Mouse (Mus musculus) CH12.LX (cell line): ENCODE results near the gene Clmp. TPM values are rescaled to one million over a fixed set of nuclear protein-coding genes. Genes with fewer than 3 reads are reported as not detected.

Experiments used
- DNase-seq: peaks from one replicate; pipeline ENCODE4 v3.0.0-alpha.2; 2013; ENCODE audit errors: extremely low read depth
- H3K27ac ChIP-seq: 2 replicates; pipeline ENCODE4 v1.5.1; 2012; ENCODE audit warnings: low read depth, mild to moderate bottlenecking, control low read depth, moderate library complexity; ENCODE audit not compliant: insufficient read depth
- H3K27me3 ChIP-seq: replicated peaks from 2 replicates; pipeline ENCODE3; 2012; ENCODE audit warnings: inconsistent platforms
- H3K36me3 ChIP-seq, 2 experiments: replicated peaks in 1 of 2; 2 replicates each; pipeline versions ENCODE3 to v1.6.1; 2012; ENCODE audit warnings: inconsistent platforms in 1 of 2, low read length in 1 of 2, mild to moderate bottlenecking in 1 of 2, mixed read lengths in 1 of 2, moderate library complexity in 1 of 2; ENCODE audit not compliant: control insufficient read depth in 1 of 2, insufficient read depth in 1 of 2
- H3K4me1 ChIP-seq, 2 experiments: 2 replicates each; pipeline ENCODE4 v1.6.1; 2012; ENCODE audit warnings: inconsistent platforms in 1 of 2, moderate library complexity in 1 of 2; ENCODE audit not compliant: insufficient read depth in 2 of 2, control insufficient read depth in 1 of 2
- H3K4me2 ChIP-seq: 2 replicates; pipeline ENCODE4 v1.6.1; 2012; ENCODE audit warnings: low read depth, mild to moderate bottlenecking, control low read depth; ENCODE audit not compliant: poor library complexity, insufficient read depth, severe bottlenecking
- H3K4me3 ChIP-seq, 3 experiments: fragments of 150-350 bp in 1 of 3; sonication (generic) in 1 of 3; replicated peaks in 1 of 3; 2 replicates each; pipeline versions ENCODE3 to v1.5.1; 2011 to 2012; ENCODE audit warnings: low read depth in 2 of 3, low read length in 2 of 3, mild to moderate bottlenecking in 2 of 3, moderate library complexity in 2 of 3, control low read depth in 1 of 3, improper control_type of control experiment in 1 of 3, inconsistent platforms in 1 of 3, mixed read lengths in 1 of 3; ENCODE audit not compliant: poor library complexity in 1 of 3
- H3K79me2 ChIP-seq: replicated peaks from 2 replicates; pipeline ENCODE4 v1.6.1; 2012; ENCODE audit warnings: mild to moderate bottlenecking, moderate library complexity; ENCODE audit not compliant: control insufficient read depth, poor library complexity, insufficient read depth, severe bottlenecking; ENCODE audit errors: extremely low read depth
- H3K9ac ChIP-seq: 2 replicates; pipeline ENCODE4 v1.6.1; 2012; ENCODE audit warnings: low read depth, mild to moderate bottlenecking, control low read depth, moderate library complexity; ENCODE audit not compliant: insufficient read depth
- H3K9me3 ChIP-seq: replicated peaks from 2 replicates; pipeline ENCODE3; 2012; ENCODE audit warnings: low read length, inconsistent platforms, mixed read lengths
- CHD1 ChIP-seq: IDR thresholded peaks from 2 replicates; pipeline ENCODE4 v1.6.1; 2012; ENCODE audit warnings: low read depth, low read length, improper control_type of control experiment, inconsistent platforms
- CTCF ChIP-seq, 2 experiments: IDR thresholded peaks in 1 of 2; conservative IDR thresholded peaks in 1 of 2; 2 replicates each; pipeline ENCODE4 v1.5.1; 2011 to 2012; ENCODE audit warnings: low read depth in 2 of 2, low read length in 2 of 2, improper control_type of control experiment in 1 of 2, inconsistent platforms in 1 of 2, mild to moderate bottlenecking in 1 of 2, moderate library complexity in 1 of 2
- E2F4 ChIP-seq: IDR thresholded peaks from 2 replicates; pipeline ENCODE4 v1.6.1; 2011; ENCODE audit warnings: low read depth, low read length, improper control_type of control experiment; ENCODE audit not compliant: insufficient replicate concordance
- GABPA ChIP-seq: IDR thresholded peaks from 2 replicates; pipeline ENCODE4 v1.6.1; 2012; ENCODE audit warnings: low read depth, low read length, improper control_type of control experiment, inconsistent platforms; ENCODE audit not compliant: insufficient replicate concordance
- HCFC1 ChIP-seq: IDR thresholded peaks from 2 replicates; pipeline ENCODE4 v1.6.1; 2012; ENCODE audit warnings: low read depth, mild to moderate bottlenecking, inconsistent platforms, low read length, improper control_type of control experiment
- IRF4 ChIP-seq: IDR thresholded peaks from 2 replicates; pipeline ENCODE4 v1.6.1; 2014; ENCODE audit warnings: low read depth, mild to moderate bottlenecking, inconsistent platforms, low read length, improper control_type of control experiment
- KAT2A ChIP-seq: IDR thresholded peaks from 2 replicates; pipeline ENCODE4 v1.6.1; 2012; ENCODE audit warnings: low read length, improper control_type of control experiment, inconsistent platforms; ENCODE audit not compliant: insufficient replicate concordance
- MAX ChIP-seq: IDR thresholded peaks from 2 replicates; pipeline ENCODE4 v1.6.1; 2011; ENCODE audit warnings: low read length, improper control_type of control experiment
- MEF2A ChIP-seq: IDR thresholded peaks from 2 replicates; pipeline ENCODE4 v1.6.1; 2014; ENCODE audit warnings: low read depth, mild to moderate bottlenecking, inconsistent platforms, low read length, improper control_type of control experiment, borderline replicate concordance
- MXI1 ChIP-seq: IDR thresholded peaks from 2 replicates; pipeline ENCODE4 v1.6.1; 2011; ENCODE audit warnings: mild to moderate bottlenecking, low read depth, low read length, improper control_type of control experiment
- MYC ChIP-seq: IDR thresholded peaks from 2 replicates; pipeline ENCODE4 v1.6.1; 2011; ENCODE audit warnings: low read depth, mild to moderate bottlenecking, improper control_type of control experiment, low read length
- PAX5 ChIP-seq: IDR thresholded peaks from 2 replicates; pipeline ENCODE4 v1.6.1; 2012; ENCODE audit warnings: low read length, inconsistent platforms, mixed read lengths
- POLR2AphosphoS2 ChIP-seq: IDR thresholded peaks from 2 replicates; pipeline ENCODE4 v1.6.1; 2011; ENCODE audit warnings: low read depth, low read length, improper control_type of control experiment
- UBTF ChIP-seq: IDR thresholded peaks from 2 replicates; pipeline ENCODE4 v1.6.1; 2012; ENCODE audit warnings: low read depth, mild to moderate bottlenecking, inconsistent platforms, low read length, improper control_type of control experiment, moderate library complexity
- ZKSCAN1 ChIP-seq: IDR thresholded peaks from 2 replicates; pipeline ENCODE4 v1.6.1; 2012; ENCODE audit warnings: low read depth, inconsistent platforms, low read length, improper control_type of control experiment, borderline replicate concordance
- dilution Hi-C: fragments of 300-500 bp; cut with MboI; formaldehyde crosslinking; loops from 2 replicates; pipeline ENCODE4 v1.14.3; 2020; ENCODE audit warnings: low sequenced_read_pairs; ENCODE audit not compliant: extremely low pct_unique_long_range_greater_than_20kb, extremely low pct_ligation_motif_present
- in situ Hi-C: fragments of 300-500 bp; cut with MboI; formaldehyde crosslinking; loops from 3 replicates; pipeline ENCODE4 v1.14.3; 2019; ENCODE audit warnings: low sequenced_read_pairs, low pct_ligation_motif_present, low pct_unique_long_range_greater_than_20kb, mixed read lengths
- polyA plus RNA-seq: library from polyadenylated mRNA; unstranded; fragments of >175 nt; gene quantifications from 2 replicates; pipeline ENCODE4 v1.2.1, GENCODE M21; 2012; ENCODE audit warnings: low read depth; ENCODE audit not compliant: insufficient read length
- total RNA-seq, 2 experiments: library from RNA; depleted of rRNA; stranded (reverse); fragments of 300-350 nt in 1 of 2; fragments of >200 nt in 1 of 2; gene quantifications; 2 replicates each; pipeline ENCODE4 v1.2.3; 2012 to 2014

The Clmp gene
- total and polyA plus RNA-seq, 3 experiments, result not detected

DNA sequence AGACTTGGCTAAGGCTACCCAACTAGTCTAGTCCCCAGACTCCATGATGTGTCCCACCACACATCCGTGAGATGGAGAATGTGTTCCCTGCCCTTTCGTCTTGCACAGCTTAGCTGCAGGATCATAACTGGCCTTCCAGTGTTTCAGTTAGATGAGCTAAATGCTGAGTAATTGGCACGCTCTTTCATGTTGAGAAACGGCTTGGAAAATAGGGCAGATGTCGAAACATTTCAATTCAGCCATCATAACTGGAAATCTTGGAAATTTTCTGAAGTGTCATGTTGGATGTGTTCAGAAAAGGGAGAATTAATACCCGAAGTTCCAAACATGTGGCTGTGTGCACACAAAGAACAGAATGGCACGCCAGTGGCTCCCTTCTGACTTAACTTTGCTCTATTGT lies 4.7 kb downstream of the Clmp start:
- no peaks in the 10 kb centered on the region for H3K36me3 ChIP-seq
- dilution Hi-C loops, result no loop called here
- H3K4me1 ChIP-seq, result peaks cover 0 to 19% of the 10 kb centered on the region in 2 experiments; a peak in 2 of 4 replicates
- H3K4me3 ChIP-seq, result no peak overlapping the region
- H3K9me3 ChIP-seq, result no peaks in the 10 kb centered on the region
- DNase-seq, result no peak
- no peak overlapping the region for H3K4me2 ChIP-seq
- H3K27me3 ChIP-seq, result peaks cover 6% of the 10 kb centered on the region
- H3K27ac ChIP-seq, result no peak overlapping the region
- no peaks in the 10 kb centered on the region for H3K79me2 ChIP-seq
- no peak overlapping the region for H3K9ac ChIP-seq
- in situ Hi-C loops, result no loop called here
- TF ChIP-seq CHD1, result no peak
- no peak for TF ChIP-seq IRF4
- TF ChIP-seq MEF2A, result no peak
- TF ChIP-seq CTCF (conservative IDR thresholded peaks at IDR 0.05 in 1 of 2, IDR thresholded peaks at IDR 0.05 in 1 of 2; ENCODE audit: low read depth in 2 of 2, low read length in 2 of 2), result no peak
- TF ChIP-seq MYC, result no peak
- no peak for TF ChIP-seq POLR2AphosphoS2
- TF ChIP-seq MAX, result no peak
- no peak for TF ChIP-seq UBTF

GRCm38 (mm10) chr9:40693026-40693425 lies 7.3 kb downstream of the Clmp start:
- TF ChIP-seq ZKSCAN1 (no peak), MXI1 (no peak), GABPA (no peak), MAX (no peak), KAT2A (no peak), MEF2A (no peak), E2F4 (no peak), PAX5 (no peak), CTCF (conservative IDR thresholded peaks at IDR 0.05 in 1 of 2, IDR thresholded peaks at IDR 0.05 in 1 of 2; ENCODE audit: low read depth in 2 of 2, low read length in 2 of 2) (no peak), HCFC1 (no peak)
- dilution Hi-C loops (no loop called here), in situ Hi-C loops (no loop called here)
- Histone ChIP-seq H3K4me3 (no peak overlapping the region), H3K27ac (no peak overlapping the region), H3K79me2 (no peaks in the 10 kb centered on the region), H3K27me3 (peaks cover 14% of the 10 kb centered on the region), H3K4me1 (peaks cover 0 to 19% of the 10 kb centered on the region in 2 experiments; a peak in 2 of 4 replicates), H3K9ac (no peak overlapping the region), H3K9me3 (no peaks in the 10 kb centered on the region), H3K36me3 (no peaks in the 10 kb centered on the region), H3K4me2 (no peak overlapping the region)
- no peak for DNase-seq
